Mouse (Mus musculus) cerebellum, postnatal 4 days (tissue): ENCODE measurements around the gene Hoxd12.

ENCODE experiments used
- DNase-seq, 2 experiments: peaks; one replicate each; pipeline ENCODE4 v3.0.0; 2022; ENCODE audit warnings: low spot score in 2 of 2, mixed read lengths in 1 of 2

Gene Hoxd12

DNA sequence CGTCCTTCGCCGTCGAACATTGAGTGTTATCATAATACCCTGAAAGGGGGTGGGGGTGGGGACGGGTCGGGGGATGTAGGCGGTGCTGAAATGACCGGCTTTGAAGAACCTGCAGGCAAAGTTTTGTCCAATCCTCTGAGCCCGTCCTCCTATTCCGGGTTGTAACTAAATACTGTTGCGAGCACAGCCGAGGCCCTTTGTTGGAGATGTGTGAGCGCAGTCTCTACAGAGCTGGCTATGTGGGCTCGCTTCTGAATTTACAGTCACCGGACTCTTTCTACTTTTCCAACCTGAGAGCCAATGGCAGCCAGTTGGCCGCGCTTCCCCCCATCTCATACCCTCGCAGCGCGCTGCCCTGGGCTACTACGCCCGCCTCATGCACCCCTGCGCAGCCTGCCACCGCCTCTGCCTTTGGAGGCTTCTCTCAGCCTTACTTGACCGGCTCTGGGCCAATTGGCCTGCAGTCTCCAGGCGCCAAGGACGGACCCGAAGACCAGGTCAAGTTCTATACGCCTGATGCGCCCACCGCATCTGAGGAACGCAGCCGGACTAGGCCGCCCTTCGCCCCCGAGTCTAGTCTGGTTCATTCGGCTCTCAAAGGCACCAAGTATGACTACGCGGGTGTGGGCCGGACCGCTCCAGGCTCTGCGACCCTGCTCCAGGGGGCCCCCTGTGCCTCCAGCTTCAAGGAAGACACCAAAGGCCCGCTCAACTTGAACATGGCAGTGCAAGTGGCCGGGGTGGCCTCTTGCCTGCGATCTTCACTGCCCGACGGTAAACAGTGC is at the start of gene Hoxd12:
Hoxd12 (plus strand) TSS at position 133 of the 785 bp plus-strand sequence.
- no peak for DNase-seq

DNA sequence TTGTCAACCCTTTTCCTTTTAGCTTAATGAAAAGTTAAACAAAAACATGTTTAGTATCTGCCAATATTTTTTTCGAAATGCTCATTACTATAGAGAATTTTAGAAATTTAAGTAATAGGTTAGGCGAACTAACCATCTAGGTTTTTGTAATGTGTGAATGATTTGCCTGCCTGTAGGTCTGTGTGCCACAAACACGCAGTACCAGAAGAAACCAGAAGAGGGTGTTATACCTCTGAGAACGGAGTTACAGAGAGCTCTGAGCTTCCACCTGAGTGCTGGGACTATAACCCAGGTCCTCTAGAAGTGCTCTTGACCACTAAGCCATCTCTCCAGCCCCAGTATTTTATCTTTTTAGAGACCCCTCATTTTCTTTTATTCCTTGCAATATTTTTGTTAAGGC is 39.4 kb upstream of the Hoxd12 start:
- no peak for DNase-seq

DNA sequence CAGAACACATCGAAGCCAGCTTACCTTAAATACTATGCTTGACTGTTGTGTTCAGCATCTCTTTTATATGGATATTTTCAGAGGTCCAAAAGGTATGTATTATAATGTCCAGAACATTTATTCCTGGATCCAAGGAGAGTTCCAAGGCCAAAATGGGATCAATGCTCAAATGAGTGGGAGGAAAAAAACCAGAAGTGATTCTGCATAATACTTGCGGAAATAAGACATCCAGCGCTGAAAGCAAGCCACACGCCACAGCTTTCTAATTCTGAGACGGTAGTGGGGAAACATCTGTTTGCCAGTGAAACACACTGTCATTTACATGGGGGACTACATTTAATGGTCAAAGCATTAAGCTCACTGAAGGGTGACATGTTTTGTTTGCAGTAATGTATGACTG is 32.4 kb upstream of the Hoxd12 start:
- DNase-seq, result no peak

DNA sequence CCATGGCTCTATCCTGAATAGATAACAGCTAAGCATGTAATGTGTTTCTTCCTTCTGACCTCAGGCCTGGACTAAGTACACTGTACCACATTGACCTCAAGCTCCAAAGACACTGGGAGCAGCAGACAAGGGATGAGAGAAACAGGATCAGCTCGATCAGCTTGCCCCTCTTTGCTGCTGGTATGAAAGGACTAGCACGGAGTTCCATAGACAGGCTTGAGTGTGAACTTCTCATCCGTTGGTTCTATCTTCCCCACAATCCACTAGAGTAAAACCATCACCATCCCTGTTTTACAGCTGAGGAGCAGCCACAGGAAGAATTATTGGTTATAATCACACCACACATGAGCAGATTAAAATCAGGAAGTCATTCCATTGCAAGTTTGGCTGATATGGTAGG is 29.2 kb upstream of the Hoxd12 start:
- no peak for DNase-seq

DNA sequence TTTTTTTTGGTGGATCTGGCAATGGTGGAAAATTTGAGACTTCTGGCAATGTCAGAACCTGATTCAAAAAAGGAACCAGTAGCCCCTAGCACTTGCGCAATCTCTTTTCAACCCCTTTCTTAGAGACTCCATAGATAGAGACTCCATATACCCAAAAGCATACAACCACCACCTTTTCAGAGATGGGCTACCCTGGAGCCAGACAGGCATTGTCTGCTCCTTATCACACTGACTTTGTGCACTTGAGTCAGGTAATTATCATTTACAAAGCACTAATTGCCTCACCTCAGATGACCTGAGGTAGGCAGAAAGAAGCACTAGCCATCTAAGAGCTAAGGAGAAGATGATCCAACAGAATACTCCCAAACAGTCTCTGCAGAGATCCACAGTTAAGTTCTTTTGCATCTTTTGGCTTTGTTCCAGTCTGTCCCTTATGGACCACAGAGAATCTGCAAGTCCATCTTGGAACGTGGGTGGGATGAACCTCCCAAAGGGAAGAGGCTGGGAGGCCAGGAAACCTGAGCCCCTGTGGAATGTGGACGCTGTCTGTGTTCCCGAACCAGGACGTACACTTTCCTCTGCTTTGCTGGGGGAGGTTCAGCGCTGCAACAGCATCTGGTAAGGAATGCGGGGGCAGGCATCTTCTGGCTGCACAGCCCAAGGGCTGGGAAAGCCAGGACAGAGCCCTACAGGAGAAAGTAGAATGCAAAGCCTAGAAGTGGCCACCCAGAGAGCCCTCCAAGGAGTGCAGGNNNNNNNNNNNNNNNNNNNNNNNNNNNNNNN is 27.5 kb upstream of the Hoxd12 start:
- no peak for DNase-seq

DNA sequence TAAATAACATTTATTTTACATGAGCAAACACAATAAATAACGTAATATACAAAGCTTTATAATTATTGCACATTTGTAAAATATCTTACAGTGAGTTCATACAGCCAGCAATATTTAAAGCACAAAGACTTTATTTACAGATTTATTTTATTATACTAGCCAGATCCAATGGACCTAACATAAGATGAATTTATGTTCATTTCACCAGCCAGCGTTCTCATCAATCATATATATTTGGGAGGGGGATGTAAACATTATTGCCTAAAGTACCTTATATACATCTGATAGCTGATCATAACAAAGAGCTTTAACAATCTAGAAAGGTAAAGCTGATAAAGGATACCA is 21.8 kb upstream of the Hoxd12 start:
- DNase-seq, result no peak

DNA sequence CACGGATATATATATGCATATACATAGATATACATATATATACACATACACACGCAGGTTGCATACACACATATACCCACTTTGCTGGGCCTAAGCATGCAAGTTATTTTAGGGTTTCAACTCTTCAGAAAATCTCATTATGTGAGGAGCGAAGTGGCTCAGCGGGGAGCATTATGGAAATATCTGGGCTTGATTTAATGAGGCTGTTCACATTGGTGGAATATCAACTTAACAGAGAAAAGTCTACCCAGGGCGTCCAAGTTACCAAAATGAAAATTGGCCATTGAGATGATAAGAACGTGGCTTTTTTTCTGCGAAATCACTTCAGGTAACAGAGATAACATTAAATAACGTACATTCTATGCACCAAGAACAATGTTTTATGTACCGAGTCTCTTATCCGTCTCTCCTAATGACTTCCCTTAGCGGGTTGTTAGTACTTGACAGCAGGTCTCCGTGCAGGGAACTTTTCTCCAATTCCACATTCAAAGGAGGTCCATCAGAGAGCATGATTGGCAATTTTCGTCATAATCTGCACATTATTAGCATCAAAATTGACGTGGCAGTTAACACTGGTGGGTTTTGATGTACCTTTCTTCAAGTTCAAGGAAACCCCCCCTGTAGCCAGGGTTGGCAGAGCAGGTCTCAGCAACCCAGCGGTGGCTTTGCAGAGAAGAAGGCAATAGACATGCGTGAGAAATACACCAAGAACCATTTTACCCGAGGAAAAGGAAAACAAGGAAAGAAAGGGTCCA is 20.9 kb upstream of the Hoxd12 start:
- DNase-seq, result no peak

DNA sequence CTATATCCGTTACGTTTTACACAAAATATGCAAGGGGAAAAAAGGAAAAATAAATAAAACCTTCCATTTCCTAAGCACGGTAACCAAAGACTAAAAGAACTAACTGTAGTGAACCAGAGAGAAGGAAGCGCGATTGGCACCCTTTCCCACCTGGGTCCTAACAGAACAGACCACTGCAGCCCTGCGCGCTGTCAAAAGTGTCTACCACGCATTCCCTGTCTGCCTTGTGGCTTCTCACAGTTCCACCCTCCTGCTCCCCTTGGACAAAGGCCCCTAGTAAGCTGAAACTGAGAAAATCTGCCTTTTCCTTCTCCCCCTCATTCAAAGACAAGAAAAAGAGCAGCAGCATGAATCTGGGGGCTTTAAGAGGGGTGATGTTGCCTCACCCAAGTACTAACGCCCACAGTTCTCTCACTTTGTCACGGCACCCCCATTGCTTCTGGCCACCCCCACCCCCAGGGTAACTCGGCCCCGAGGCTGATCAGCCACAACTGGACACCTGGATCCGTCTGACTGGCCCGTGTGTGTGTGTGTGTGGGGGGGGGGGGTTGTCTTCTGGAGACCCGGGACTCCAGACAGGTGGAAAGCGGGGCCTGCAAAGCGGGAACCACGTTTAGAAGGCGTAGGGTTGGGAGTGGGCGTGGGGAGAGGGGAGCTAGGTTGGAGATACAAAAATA is 19.9 kb upstream of the Hoxd12 start:
- no peak for DNase-seq

DNA sequence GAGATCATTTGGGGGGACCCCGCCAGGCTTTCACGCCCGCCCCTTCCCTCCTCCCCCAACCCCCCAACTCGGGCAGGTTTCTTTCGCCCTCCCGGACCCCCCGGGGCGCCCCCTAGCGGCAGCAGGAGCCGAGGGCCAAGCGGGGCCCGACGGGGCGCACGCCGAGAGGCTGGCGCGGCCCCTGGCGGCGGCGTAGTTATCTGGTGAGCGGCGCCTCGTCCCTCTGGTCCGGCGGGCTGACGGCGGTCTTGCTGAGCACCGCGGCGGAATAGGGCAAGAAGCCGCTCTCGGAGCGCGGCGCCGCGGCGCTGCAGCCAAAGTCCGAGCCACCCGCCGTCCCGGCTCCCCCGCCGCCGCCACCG is 19.4 kb upstream of the Hoxd12 start:
- DNase-seq, result peak in 1 of 2 experiments; percentile 40

DNA sequence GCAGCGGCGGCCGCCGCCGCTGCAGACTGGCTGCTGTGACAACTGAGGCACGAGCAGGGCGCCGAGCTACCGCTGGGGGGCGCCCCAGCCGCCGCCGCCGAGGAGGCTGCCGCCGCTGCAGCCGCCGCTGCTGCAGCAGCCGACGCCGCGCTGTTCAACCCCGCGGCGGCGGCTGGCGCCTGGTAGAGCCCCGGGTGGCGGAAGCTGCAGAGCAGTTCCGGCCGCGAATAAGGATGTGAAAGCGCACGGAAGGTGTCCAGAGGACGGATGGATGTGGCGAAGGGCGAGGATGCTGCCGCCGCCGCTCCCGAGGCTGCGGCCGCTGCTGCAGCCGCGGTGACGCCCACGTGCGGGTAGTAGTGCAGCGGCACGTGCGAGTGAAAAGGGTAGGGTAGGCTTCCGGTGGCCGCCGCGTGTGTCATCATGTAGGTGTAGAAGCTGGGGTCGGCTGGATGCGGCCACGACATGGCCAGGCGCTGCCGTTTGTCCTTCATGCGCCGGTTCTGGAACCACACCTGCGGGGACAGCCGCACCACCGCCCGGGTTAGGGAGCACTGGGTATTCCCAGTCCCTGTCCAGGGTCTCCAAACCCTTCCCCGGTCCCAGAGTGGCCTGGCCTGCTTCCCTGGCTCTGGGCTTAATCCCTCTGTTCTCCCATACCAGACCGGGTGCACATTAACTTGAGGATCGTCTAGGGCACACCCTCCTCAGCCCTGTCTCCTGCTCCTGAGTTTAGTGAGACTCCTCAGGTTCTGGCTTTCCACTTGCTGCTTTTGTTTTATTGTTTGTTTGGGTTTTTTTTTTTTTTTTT is 18.8 kb upstream of the Hoxd12 start:
- no peak for DNase-seq

DNA sequence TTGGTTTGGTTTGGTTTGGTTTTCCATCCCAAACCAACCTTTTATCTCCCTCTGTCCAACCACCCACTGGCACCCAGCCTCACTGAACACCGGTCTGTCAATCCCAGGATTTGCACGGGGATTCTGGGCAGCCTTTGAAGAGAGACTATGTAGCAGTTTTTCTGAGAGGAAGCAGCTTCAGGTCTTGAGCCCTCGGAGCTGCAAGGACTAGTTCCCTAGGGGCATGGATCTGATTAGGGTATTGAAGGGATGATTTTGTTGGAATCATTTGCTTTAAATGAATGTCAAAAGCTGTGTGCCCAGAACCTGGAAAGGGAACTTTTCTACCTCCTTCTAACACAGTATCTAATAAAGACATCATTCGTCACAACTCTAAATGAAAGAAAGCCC is 18.2 kb upstream of the Hoxd12 start:
- no peak for DNase-seq

DNA sequence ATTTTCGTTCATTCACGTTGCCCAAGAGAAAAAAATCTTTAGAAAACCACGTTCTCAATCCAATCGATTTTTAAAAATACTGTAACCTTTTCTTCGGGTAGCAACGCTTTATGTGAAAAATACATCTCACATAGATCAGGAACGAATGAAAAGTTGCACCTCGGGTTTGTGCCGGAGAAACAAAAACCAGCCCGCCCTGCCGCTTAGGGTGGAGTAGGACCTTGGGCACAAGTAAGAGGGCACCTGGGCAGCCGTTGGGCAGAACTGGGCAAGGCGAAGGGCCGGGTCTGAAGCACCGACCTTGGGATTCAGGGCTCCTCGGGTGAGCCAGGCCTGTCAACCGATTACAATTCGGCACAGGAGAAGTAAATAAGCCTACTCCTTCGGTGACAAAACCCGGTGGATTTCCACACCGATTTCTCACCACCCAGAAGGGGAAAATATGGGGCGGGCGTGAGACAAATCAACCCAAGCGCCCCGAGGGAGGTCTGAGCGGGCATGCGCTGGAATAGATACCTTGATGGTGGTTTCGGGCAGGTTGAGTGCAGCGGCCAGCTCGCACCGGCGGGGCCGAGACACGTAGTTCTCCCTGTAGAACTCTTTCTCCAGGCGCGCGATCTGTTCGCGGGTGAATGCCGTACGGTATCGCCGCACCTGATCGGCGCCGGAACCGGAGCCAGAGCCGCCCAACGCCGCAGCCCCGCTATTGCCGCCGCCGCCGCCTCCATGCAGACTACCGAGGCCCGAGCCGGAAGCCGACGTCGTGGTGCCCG is 17.4 kb upstream of the Hoxd12 start:
- no peak for DNase-seq

DNA sequence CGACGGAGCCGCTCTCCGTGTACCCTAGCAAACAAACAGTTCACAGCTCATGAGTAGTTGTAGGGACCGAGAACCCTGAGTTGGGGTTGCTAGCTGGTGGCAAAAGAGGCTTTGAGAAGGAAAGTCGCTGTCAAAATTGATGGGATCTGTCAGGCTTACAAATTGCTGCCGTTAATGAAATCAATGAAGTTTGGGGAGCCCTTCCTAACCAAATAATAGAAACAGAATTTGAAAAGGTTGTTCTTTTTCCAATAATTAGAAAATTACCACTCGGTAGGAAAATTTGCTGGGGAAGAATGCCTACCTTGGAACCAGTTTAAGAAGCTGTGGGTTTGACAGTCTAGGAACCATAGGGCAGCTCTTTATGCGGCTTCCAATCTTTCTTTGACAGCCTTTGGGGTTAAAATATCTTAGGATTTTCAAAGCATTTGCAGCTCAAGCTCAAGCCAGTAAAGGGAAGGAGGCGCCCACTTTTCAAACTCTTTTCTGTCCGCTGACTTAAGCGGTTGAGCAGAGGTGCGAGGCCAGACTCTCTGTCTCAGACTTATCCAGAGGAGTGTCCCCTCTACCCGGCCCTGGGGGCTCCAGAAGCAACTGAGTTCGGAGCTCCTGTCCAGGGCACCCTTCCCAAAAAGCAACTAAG is 16.7 kb upstream of the Hoxd12 start:
- DNase-seq, result no peak

DNA sequence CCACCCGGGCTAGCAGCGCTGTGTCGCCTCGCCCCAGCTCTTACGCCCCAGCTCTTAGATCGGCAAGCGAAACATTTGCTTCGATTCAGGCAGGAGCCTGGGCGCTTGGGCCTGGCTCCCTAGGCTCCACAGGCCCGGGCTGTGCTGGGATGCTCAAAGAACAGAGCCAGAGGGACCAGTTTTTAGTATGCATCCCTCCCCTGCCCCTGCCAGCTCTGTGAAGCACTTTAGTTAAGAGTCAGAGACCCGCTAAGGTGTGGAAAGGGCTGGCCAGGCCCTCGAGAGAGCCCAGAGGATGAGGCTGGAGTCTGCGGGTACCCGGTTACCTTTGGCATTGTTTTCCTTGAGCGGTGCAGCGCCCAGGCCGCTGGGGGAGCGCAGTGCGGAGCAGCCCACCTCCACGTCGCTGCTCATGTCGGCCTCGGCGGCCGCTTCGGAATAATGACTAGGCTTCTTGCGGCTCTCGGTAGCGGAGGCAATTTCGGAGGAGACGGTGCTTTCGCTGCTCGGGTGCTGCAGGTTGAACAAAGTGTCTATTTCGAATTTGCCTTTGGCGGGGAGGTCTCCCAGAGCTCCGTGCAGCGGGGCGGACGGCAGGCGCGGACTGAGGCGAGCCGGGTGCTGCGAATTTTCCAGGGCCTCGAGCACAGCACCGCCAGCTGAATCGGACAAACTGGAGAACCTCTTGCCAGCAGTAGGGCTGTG is 16.0 kb upstream of the Hoxd12 start:
- no peak for DNase-seq

DNA sequence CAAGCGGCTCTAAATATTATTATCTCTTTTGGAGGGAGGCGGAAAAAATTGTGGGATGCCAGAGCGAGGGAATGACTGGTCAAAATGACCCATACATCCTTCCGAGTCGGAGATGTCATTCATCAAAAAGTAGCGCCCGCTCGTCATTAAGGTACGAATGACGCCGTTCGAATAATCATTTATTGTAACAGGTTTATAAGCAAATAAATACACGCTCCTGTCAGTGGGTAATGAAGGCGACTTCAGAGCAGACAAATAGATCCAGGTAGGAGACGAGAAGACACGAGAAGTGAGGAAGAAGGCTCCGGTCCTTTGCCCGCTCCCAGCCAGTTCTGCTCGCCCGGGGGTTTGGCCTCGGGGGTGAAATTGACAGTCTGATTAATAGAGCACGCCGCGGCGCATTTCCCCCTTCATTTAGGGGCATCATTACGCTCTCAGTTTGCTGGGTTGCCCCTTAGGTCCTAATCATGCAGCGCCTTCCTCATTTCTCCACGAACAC is 15.3 kb upstream of the Hoxd12 start, which contains the start of gene Evx2:
Evx2 (minus strand) TSS at position 51 of the 499 bp plus-strand sequence.
- DNase-seq, result no peak

DNA sequence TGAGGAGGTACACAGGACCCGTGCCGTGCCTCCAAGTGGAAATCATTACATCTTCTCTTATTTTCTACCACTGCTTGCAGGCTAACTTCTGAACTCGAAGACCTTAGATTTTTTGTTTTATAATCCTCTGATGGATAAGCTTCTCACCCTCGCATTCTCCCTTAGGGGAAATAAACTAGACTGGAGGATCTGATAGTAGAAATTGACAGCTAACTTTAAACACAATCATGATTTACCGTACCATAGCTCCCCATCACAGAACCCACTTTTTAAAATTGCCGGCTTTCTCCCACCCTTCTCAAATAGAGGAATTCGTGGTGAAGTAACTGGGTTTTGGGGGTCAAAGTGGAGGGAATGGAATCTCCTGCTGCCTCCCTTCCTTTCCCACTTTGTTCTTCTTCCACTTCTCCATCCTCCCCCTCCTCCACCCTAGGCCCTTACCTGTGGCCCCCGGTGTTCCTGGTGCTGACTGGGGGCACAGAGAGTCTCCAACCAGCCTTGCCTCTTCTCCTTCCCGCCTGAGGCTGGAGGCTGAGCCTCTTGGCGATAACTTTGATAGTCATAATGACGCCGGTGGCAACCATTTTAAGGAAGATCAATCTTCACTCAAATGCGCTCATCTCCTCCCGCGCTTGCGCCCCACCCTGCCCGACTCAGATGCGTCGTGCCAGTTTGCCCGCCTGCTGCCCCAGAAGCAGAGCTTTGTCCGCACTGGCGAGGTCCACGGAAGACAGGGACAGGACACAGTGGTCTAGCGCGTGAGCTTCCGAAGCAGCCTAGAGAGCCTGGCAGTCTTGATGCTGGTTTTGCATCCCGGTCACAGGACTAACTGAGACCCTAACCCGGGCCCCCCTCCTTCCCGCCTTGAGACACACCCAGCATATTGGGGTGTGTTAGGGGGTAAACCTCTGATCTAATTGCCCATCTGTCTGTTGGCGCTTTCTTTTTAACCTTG is 14.1 kb upstream of the Hoxd12 start:
- DNase-seq, result no peak

DNA sequence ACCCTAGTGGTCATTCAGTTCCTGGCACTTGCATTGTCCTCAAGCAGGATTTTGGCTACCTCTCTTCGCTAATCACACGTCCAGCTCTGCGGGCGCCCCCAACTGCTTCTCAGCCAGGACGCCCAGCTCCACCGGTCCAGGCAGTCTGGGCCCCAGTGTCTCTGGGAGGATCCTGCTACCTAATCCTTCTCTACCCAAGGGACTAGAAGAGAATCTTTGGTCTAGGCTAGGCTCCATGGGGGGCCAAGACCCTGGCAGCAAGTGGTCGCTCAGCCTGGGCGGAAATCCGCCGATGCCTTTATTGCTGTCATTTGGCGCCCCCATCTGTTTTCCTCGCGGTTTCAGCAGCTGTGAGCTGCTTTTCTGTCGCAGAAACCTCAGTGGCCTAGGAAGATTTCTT is 13.1 kb upstream of the Hoxd12 start:
- DNase-seq, result peak in 1 of 2 experiments; percentile 71
